Mouse (Mus musculus): ENCODE measurements around the gene Cog4. TPM values are rescaled to one million over a fixed set of nuclear protein-coding genes. Genes with fewer than 3 reads are reported as not detected.

Gene Cog4
- 75.6 and 77.1 TPM in 2 replicates for polyA plus RNA-seq (2014; fragmentation: Nextera tagmentation; extraction: Ambion mirVana)

DNA sequence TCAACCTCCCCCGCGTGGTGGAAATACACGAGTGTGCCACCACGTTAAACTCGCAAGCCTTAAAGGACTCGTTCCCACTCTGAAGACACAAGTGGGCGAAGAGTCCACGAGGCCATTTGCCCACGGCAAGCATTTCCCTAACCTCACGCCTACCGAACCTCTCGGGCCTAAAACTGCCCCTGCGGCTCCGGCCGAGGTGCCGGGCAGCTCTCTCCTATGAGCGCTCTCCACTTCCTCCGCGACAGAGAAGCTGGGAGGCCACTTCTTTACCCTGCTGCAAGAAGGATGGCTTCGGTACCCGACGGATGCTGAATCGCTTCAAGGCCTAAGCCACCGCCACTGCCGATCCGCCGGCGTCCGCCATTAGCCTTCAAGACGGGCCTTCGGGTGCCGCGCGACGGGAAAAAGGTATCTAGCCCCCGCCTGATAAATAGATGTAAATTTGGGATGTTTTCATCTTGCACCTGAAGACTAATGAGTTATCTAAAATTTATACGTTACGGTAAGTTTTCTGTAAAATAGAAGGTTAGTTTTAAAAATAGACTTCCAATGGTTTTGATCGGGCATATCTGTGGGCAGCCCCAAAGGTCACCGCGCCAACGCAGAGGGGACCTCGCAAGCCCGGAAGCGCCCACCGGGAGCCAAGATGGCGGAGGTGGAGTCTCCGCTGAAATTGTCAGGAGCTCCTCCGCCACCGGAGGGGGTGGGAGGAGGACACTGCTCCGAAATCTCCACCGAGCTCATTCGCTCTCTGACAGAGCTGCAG is at the start of gene Cog4, which contains the start of gene Sf3b3:
Gene Cog4, plus strand, starts transcription at position 196 of the 766 bp plus-strand sequence.
Gene Sf3b3, minus strand, starts transcription at position 383 of the 766 bp plus-strand sequence.
- Histone ChIP-seq H3K4me2 (ENCODE audit: low read depth, severe bottlenecking) (peak within 1 kb of the TSS; percentile 84), H3K27ac (replicated peaks; ENCODE audit: low read depth, low read length) (peak within 1 kb of the TSS; percentile 75), H3K4me1 (ENCODE audit: control insufficient read depth, insufficient read depth, low read length) (peaks cover 6% of the 10 kb centered on the region), H3K36me3 (ENCODE audit: control insufficient read depth, insufficient read depth, low read length) (peaks cover 24% of the 10 kb centered on the region), H3K9ac (ENCODE audit: low read length) (peak within 1 kb of the TSS; percentile 97), H3K4me3 (ENCODE audit: low read depth, low read length) (peak within 1 kb of the TSS; percentile 96), H3K27me3 (ENCODE audit: control insufficient read depth, insufficient read depth, low read length) (no peaks in the 10 kb centered on the region), H3K9me3 (ENCODE audit: control insufficient read depth, low read length) (no peaks in the 10 kb centered on the region)
- peak; percentile 88 for DNase-seq (ENCODE audit: low spot score)
- WGBS: under 1% methylated on average over 53 of the region's 53 CpGs
- peak; percentile 83 for ATAC-seq (ENCODE audit: insufficient number of reproducible peaks, low FRiP score, low TSS enrichment, low read depth)

- Histone ChIP-seq H3K9ac (ENCODE audit: low read length) (no peak overlapping the region), H3K4me2 (ENCODE audit: low read depth, severe bottlenecking) (no peak overlapping the region), H3K9me3 (ENCODE audit: control insufficient read depth, low read length) (no peaks in the 10 kb centered on the region), H3K4me3 (ENCODE audit: low read depth, low read length) (no peak overlapping the region), H3K27me3 (ENCODE audit: control insufficient read depth, insufficient read depth, low read length) (no peaks in the 10 kb centered on the region), H3K36me3 (ENCODE audit: control insufficient read depth, insufficient read depth, low read length) (no peaks in the 10 kb centered on the region), H3K4me1 (ENCODE audit: control insufficient read depth, insufficient read depth, low read length) (no peaks in the 10 kb centered on the region), H3K27ac (replicated peaks; ENCODE audit: low read depth, low read length) (no peak overlapping the region)
- DNase-seq (ENCODE audit: low spot score): no peak
- ATAC-seq (ENCODE audit: insufficient number of reproducible peaks, low FRiP score, low TSS enrichment, low read depth): no peak
- WGBS: 91% methylated on average over 8 of the region's 8 CpGs
These were observed 49.3 kb upstream of the Cog4 start for GRCm38 (mm10) chr8:110797086-110797485.

- no peaks in the 10 kb centered on the region for H3K9me3 ChIP-seq (ENCODE audit: control insufficient read depth, low read length)
- no peaks in the 10 kb centered on the region for H3K27me3 ChIP-seq (ENCODE audit: control insufficient read depth, insufficient read depth, low read length)
- H3K4me2 ChIP-seq (ENCODE audit: low read depth, severe bottlenecking): no peak overlapping the region
- WGBS: 87% methylated on average over 5 of the region's 5 CpGs
- no peak overlapping the region for H3K9ac ChIP-seq (ENCODE audit: low read length)
- no peaks in the 10 kb centered on the region for H3K36me3 ChIP-seq (ENCODE audit: control insufficient read depth, insufficient read depth, low read length)
- no peak overlapping the region for H3K27ac ChIP-seq (replicated peaks; ENCODE audit: low read depth, low read length)
- ATAC-seq (ENCODE audit: insufficient number of reproducible peaks, low FRiP score, low TSS enrichment, low read depth) (no peak), DNase-seq (ENCODE audit: low spot score) (no peak)
- H3K4me1 ChIP-seq (ENCODE audit: control insufficient read depth, insufficient read depth, low read length): no peaks in the 10 kb centered on the region
- H3K4me3 ChIP-seq (ENCODE audit: low read depth, low read length): no peak overlapping the region
These were observed 43.4 kb upstream of the Cog4 start for GRCm38 (mm10) chr8:110802988-110803387.

DNA sequence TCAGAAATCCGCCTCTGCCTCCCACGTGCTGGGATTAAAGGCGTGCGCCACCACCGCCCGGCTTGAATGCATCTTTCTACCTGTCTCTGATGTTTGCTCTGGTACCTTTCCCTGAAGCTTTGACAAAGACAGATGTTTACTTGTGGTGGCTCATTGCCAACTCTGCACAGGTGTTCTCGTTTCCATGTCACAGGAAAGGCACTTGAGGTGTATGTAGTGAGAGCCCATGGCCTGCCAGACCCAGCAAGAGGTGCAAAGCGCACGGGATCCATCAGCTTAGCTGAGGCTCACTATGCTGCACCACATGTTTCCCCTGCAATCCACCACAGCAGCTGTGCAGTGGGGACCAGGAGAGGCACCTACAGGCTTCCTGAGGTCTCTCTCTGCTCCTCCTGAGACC is 42.5 kb upstream of the Cog4 start:
- Histone ChIP-seq H3K4me1 (ENCODE audit: control insufficient read depth, insufficient read depth, low read length) (no peaks in the 10 kb centered on the region), H3K4me3 (ENCODE audit: low read depth, low read length) (no peak overlapping the region), H3K27me3 (ENCODE audit: control insufficient read depth, insufficient read depth, low read length) (no peaks in the 10 kb centered on the region), H3K36me3 (ENCODE audit: control insufficient read depth, insufficient read depth, low read length) (no peaks in the 10 kb centered on the region), H3K9me3 (ENCODE audit: control insufficient read depth, low read length) (no peaks in the 10 kb centered on the region), H3K4me2 (ENCODE audit: low read depth, severe bottlenecking) (no peak overlapping the region), H3K9ac (ENCODE audit: low read length) (no peak overlapping the region), H3K27ac (replicated peaks; ENCODE audit: low read depth, low read length) (no peak overlapping the region)
- ATAC-seq (ENCODE audit: insufficient number of reproducible peaks, low FRiP score, low TSS enrichment, low read depth): no peak
- 92% methylated on average over 9 of the region's 9 CpGs for WGBS
- no peak for DNase-seq (ENCODE audit: low spot score)

DNA sequence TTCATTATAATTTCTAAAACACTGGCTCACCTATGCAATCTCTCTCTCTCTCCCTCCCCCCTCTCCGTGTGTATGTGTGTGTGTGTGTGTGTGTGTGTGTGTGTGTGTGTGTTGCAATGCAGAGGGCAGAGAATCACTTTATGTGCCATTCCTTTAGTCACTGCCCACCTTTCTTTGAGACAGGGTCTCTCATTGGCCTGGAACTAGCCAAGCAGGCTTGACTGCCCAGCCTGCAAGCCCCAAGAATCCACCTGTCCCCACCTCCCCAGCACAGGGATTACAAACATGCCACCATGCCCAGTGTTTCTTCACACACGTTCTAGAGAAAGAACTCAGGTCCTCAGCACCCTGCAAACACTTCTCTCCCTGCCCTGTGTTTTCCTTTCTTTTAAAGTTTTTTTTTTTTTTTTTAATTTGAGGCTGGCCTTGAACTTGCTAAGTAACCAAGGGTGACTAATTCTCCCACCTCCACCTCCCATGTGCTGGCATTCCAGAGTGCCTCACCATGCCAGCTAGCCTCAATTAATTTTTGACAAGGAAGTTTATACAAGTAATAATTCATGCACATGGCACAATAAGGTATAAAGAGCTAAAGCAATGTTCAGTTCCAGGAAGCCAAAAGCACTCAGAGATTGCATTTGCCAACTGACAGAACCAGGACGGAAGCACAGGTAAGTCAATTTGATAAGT is 41.4 kb upstream of the Cog4 start:
- Histone ChIP-seq H3K9ac (ENCODE audit: low read length) (no peak overlapping the region), H3K9me3 (ENCODE audit: control insufficient read depth, low read length) (no peaks in the 10 kb centered on the region), H3K36me3 (ENCODE audit: control insufficient read depth, insufficient read depth, low read length) (peaks cover 3% of the 10 kb centered on the region; the same call in 1 of the 2 replicates), H3K4me2 (ENCODE audit: low read depth, severe bottlenecking) (no peak overlapping the region), H3K4me1 (ENCODE audit: control insufficient read depth, insufficient read depth, low read length) (no peaks in the 10 kb centered on the region), H3K4me3 (ENCODE audit: low read depth, low read length) (no peak overlapping the region), H3K27ac (replicated peaks; ENCODE audit: low read depth, low read length) (no peak overlapping the region), H3K27me3 (ENCODE audit: control insufficient read depth, insufficient read depth, low read length) (no peaks in the 10 kb centered on the region)
- 67% methylated on average over 3 of the region's 3 CpGs for WGBS
- no peak for DNase-seq (ENCODE audit: low spot score)
- no peak for ATAC-seq (ENCODE audit: insufficient number of reproducible peaks, low FRiP score, low TSS enrichment, low read depth)

DNA sequence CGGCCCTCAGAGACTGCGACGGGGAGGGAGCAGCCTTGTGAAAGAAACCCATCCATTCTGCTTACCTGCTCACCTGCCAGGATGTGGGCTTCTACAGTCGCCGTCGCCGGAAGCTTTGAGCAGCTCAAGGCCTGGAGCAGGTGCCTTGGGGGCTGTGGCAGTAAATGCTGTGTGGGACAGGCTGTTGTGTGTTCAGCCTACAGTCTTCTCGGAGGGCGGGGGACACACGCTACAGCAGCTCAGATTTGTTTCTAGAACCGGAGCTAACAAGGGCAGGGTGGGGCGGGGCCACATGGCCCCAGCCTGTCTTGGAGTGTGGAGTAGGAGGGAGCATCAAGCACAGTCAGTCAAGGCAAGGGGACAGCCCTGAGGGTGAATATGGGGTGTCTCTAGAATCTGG is 40.7 kb upstream of the Cog4 start, which contains the start of gene Il34:
Gene Il34, minus strand, starts transcription at position 256 of the 400 bp plus-strand sequence.
- ATAC-seq (ENCODE audit: insufficient number of reproducible peaks, low FRiP score, low TSS enrichment, low read depth): no peak
- Histone ChIP-seq H3K36me3 (ENCODE audit: control insufficient read depth, insufficient read depth, low read length) (peaks cover 3% of the 10 kb centered on the region), H3K4me2 (ENCODE audit: low read depth, severe bottlenecking) (no peak within 1 kb of the TSS), H3K4me1 (ENCODE audit: control insufficient read depth, insufficient read depth, low read length) (no peaks in the 10 kb centered on the region), H3K9ac (ENCODE audit: low read length) (no peak within 1 kb of the TSS), H3K27me3 (ENCODE audit: control insufficient read depth, insufficient read depth, low read length) (no peaks in the 10 kb centered on the region), H3K9me3 (ENCODE audit: control insufficient read depth, low read length) (no peaks in the 10 kb centered on the region), H3K4me3 (ENCODE audit: low read depth, low read length) (no peak within 1 kb of the TSS), H3K27ac (replicated peaks; ENCODE audit: low read depth, low read length) (no peak within 1 kb of the TSS)
- 40% methylated on average over 12 of the region's 12 CpGs for WGBS
- DNase-seq (ENCODE audit: low spot score): no peak

DNA sequence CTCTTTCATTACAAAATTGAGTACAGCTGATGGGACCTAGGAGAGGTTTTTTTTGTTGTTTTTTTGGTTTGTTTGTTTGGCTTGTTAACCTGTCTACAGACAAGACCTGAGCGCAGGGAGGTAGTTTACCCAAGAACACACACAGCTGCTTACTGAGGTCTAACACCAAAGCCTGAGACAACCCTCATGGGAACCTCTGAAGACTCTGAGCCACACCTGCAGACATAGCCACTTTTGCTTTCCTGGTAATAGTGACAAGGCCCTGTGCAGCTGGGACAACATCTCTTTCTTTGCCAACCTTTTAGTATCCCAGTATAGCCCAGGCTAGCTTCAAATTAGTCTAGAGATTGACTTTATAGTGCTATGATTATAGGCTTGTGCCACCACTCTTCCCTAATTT is 40.3 kb upstream of the Cog4 start:
- Histone ChIP-seq H3K4me1 (ENCODE audit: control insufficient read depth, insufficient read depth, low read length) (no peaks in the 10 kb centered on the region), H3K36me3 (ENCODE audit: control insufficient read depth, insufficient read depth, low read length) (peaks cover 5% of the 10 kb centered on the region), H3K9me3 (ENCODE audit: control insufficient read depth, low read length) (no peaks in the 10 kb centered on the region), H3K27ac (replicated peaks; ENCODE audit: low read depth, low read length) (no peak overlapping the region), H3K4me3 (ENCODE audit: low read depth, low read length) (no peak overlapping the region), H3K4me2 (ENCODE audit: low read depth, severe bottlenecking) (no peak overlapping the region), H3K9ac (ENCODE audit: low read length) (no peak overlapping the region), H3K27me3 (ENCODE audit: control insufficient read depth, insufficient read depth, low read length) (no peaks in the 10 kb centered on the region)
- DNase-seq (ENCODE audit: low spot score) (no peak), ATAC-seq (ENCODE audit: insufficient number of reproducible peaks, low FRiP score, low TSS enrichment, low read depth) (no peak)
- WGBS: 89% methylated on average over 1 of the region's 1 CpGs

DNA sequence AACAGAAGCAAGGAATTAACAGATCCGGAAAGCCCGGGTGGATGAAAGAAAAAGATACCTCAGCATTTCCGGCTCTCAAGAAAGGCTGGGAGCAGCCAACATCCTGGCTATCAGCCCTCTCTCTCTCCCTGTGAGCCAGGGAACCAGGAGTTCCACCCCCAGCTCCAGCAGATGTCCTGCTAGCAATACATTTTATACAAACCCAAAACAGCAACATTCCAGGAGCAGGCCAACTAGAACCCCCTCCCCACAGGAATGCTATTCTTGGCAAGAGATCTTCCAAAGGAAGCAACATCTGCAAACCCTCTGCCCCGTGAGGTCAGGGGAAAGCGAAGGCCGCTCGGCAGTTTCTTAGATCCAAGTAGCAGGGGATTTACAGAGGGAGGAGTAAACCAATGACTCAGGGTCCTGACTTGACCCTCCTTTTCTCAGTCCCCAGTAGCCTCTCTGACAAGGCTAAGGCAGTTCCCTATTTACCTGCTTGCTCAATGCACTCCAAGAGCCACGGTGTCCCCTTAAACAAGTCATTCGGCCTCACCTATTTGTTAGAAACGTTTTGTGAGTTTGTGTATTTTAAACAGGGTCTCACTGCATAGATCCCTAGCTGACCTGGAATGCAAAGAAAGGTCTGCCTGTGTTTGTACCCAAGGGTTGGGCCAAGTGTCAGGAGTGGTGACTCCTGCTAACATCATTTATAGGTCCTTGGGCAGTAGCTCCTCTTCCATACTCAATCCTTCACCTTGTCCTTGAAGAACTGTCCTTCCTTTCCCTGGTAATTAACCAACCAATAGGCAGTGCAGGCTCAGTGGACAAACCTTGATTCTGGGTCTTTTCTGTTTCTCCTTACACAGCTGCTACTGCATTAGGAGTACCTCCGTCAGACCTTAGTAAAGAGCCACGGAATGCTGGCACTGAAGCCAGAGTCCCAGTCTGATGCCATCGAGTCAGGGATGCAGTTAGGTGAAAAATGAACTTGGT is 37.6 kb upstream of the Cog4 start:
- H3K9ac ChIP-seq (ENCODE audit: low read length): no peak overlapping the region
- H3K27ac ChIP-seq (replicated peaks; ENCODE audit: low read depth, low read length): no peak overlapping the region
- peaks cover 27% of the 10 kb centered on the region for H3K36me3 ChIP-seq (ENCODE audit: control insufficient read depth, insufficient read depth, low read length)
- H3K4me2 ChIP-seq (ENCODE audit: low read depth, severe bottlenecking): no peak overlapping the region
- no peak overlapping the region for H3K4me3 ChIP-seq (ENCODE audit: low read depth, low read length)
- no peaks in the 10 kb centered on the region for H3K27me3 ChIP-seq (ENCODE audit: control insufficient read depth, insufficient read depth, low read length)
- no peak for ATAC-seq (ENCODE audit: insufficient number of reproducible peaks, low FRiP score, low TSS enrichment, low read depth)
- no peaks in the 10 kb centered on the region for H3K9me3 ChIP-seq (ENCODE audit: control insufficient read depth, low read length)
- WGBS: 62% methylated on average over 13 of the region's 13 CpGs
- H3K4me1 ChIP-seq (ENCODE audit: control insufficient read depth, insufficient read depth, low read length): no peaks in the 10 kb centered on the region
- DNase-seq (ENCODE audit: low spot score): no peak
